Mouse (Mus musculus) embryonic fibroblast, embryonic 13.5 days (primary cell): Measurements from ENCODE around the gene Maml2. TPM values are rescaled to one million over a fixed set of nuclear protein-coding genes. Genes with fewer than 3 reads are reported as not detected.

Source experiments
- H3K27ac ChIP-seq: 2 replicates; pipeline ENCODE4 v1.5.1; 2012; ENCODE audit warnings: low read length, control low read depth, inconsistent platforms; ENCODE audit not compliant: insufficient read depth
- H3K4me1 ChIP-seq: 2 replicates; pipeline ENCODE4 v1.6.1; 2011; ENCODE audit warnings: low read length; ENCODE audit not compliant: control insufficient read depth, insufficient read depth
- H3K4me3 ChIP-seq: 2 replicates; pipeline ENCODE4 v1.5.1; 2011; ENCODE audit warnings: mild to moderate bottlenecking, control low read depth, low read length; ENCODE audit not compliant: insufficient read depth
- CTCF ChIP-seq: IDR thresholded peaks from 2 replicates; pipeline ENCODE4 v1.5.1; 2011; ENCODE audit warnings: mild to moderate bottlenecking, control low read depth, low read length, moderate library complexity, borderline replicate concordance; ENCODE audit not compliant: insufficient read depth
- POLR2A ChIP-seq: IDR thresholded peaks from 2 replicates; pipeline ENCODE4 v1.6.1; 2011; ENCODE audit warnings: low read depth, mild to moderate bottlenecking, control low read depth, low read length, moderate library complexity
- polyA plus RNA-seq: library from polyadenylated mRNA; stranded (reverse); fragments of >200 nt; gene quantifications from 2 replicates; pipeline ENCODE4 v1.2.4, GENCODE M21; 2011; ENCODE audit warnings: low read depth; ENCODE audit not compliant: missing spikeins, insufficient read length

Maml2 gene
- polyA plus RNA-seq, 1 experiment = 27.9 TPM

DNA sequence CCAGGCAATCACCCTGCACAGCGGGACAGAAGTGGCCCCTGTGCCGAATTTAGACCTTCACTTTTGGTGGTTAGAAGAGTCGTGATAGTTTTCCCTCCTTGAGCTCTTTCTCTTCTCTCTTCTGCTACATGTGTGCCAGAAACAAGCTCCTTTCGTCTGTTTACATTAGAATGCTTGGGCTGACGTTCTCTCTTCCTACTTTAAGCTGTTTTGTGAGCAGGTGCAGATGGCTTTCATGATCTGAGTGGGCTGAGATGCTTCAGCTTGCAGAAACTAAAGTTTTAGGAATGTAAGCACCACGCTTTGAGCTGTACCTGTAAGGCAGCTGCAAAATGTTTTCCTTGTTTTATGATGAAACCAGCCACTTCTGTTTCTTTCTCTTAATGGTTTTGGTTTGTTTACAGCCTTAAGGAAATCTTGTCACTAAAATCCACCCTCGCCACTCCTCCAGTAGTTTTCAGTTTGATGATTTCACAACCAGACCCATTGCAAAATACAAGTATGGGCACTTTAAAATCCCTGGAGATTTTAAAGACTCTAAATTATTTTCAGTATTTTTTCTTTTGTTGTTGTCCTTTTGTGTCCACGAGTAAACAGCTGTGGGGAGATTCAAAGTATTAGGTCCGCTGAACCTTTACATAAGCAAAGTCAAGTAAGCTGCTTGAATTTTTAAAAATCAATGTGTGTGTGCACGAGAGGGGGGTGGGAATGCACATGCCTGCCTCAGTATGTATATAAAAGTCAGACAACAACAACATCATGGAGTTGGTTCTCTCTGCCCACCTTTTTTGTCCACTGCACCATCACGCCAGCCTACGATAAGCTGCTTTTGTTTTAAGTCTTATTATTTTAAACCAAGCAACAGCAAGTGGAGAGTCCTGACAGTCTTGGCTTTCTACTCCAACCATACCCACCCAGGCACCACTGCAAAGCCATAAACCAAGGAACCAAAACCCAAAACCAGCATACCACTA, 186.8 kb downstream of the Maml2 start:
- H3K4me3 ChIP-seq = no peak overlapping the region
- TF ChIP-seq POLR2A (no peak), CTCF (no peak)
- H3K27ac ChIP-seq = peak overlapping the region; percentile 32; the same call in 1 of the 2 replicates
- H3K4me1 ChIP-seq = peaks cover 12% of the 10 kb centered on the region

DNA sequence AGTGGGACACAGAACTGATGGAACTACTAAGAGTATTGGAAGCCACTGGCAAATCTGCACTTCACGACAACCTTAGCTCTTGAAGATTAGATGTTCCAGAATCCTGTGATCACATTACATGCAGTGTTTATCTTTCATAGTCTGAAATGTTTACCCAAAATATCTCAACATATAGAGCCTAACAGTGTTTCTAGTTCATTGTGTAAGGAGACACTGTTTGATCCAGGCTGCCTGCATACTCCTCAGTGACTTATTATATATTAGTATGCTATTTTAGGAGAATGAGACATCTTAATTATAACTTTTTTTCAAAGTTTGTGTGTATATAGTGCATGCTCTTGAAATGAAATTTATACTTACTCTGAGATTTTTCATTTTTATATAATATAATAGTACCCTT, 188.2 kb downstream of the Maml2 start:
- TF ChIP-seq CTCF = no peak
- TF ChIP-seq POLR2A = no peak
- no peak overlapping the region for H3K4me3 ChIP-seq
- peaks cover 18% of the 10 kb centered on the region for H3K4me1 ChIP-seq
- H3K27ac ChIP-seq = no peak overlapping the region

DNA sequence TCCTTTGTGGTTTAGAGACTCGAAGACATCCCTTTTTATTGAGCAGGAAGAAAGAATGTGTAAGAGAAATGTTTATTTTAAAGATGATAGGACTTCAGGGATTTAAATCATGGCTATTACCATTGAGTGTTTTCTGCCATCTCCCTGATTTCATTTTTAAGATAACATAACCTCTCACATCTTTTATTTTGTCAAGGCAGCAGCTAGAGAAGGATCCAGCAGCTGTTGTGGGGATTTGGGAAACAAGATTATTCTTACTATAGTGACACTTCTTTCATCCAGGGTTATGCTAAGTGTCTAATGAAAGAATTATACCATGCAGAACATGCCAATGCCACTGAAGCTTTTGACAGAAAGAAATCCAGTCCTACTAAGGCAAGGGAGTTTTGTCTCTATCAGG, 193.3 kb downstream of the Maml2 start:
- peak overlapping the region; percentile 99 for H3K27ac ChIP-seq
- no peak for TF ChIP-seq POLR2A
- TF ChIP-seq CTCF = no peak
- H3K4me1 ChIP-seq = peaks cover 26% of the 10 kb centered on the region
- no peak overlapping the region for H3K4me3 ChIP-seq

DNA sequence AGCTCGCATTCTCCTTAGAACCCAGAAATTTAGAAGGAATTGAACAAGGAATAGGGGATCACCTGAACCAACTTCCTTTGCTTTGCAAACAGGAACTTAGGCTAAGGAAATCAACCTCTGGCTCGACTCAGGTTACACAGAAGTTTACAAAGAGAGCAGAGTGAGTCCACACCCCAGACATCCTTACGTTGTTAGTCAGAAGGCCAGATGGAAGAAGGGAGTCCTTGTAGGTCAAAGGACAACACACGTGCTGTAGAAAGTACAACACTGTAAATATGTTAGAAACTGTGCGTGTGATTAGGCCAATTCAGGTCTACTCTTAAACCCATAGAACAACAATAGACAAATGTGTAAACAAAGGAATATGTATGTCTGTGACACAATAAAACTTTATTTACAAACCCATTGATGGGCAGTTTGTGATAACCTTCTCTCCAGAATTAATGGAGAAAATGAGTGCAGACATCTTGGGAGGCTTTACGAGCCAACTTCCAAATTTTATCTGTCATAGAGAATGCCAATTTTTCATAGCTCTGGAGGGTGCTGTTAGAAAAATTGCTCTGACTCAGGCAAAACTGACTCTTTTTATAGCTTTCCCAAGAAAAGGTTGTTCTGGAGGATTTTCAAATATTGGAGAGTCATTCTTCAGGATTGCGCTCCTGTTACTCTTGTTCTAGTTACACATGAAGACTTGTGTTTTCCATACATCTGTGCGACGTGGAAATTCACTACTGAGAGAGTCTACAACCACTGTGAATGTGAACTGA, 194.3 kb downstream of the Maml2 start:
- H3K27ac ChIP-seq = peak overlapping the region; percentile 99
- TF ChIP-seq POLR2A (no peak), CTCF (no peak)
- no peak overlapping the region for H3K4me3 ChIP-seq
- H3K4me1 ChIP-seq = peaks cover 28% of the 10 kb centered on the region

DNA sequence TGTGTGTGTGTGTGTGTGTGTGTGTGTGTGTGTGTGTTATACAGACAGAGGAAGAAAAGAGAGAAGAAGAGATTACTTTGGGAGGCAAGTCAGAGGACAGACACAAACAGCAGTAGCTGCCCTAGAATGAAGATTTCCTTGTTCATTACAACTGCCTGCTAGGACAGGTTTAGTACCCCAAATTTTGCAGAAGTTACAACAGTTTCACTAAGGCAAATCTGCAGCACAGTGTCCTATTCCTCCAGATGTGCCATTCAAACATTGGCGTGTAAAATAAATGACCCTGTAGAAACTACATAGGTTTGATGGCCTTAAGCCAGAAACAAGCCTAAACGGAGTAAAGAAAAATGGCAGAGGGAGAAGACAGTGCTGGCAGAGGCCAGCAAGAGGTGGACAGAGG, 195.1 kb downstream of the Maml2 start:
- no peak overlapping the region for H3K4me3 ChIP-seq
- TF ChIP-seq CTCF (no peak), POLR2A (no peak)
- peaks cover 32% of the 10 kb centered on the region for H3K4me1 ChIP-seq
- peak overlapping the region; percentile 99 for H3K27ac ChIP-seq

DNA sequence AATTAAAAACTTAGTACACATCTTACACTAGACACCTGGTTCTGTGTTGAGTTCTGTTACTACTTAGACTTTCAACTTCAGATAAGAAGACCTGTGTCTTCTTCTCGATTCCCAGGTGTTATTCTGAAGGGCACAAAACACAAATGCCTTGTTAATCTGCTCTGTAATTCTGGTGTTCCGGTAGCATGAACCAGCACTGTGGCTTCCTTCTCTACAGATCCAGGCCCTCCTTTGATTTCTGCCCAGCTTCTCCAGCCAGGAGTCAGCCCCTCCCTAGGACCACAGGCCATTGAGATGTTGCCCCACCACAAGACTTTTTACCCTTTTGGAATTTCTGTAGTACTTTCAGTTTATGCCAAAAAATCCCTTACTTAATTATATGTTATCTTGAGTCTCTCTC, 196.0 kb downstream of the Maml2 start:
- TF ChIP-seq CTCF (no peak), POLR2A (no peak)
- Histone ChIP-seq H3K4me3 (no peak overlapping the region), H3K4me1 (peaks cover 38% of the 10 kb centered on the region), H3K27ac (peak overlapping the region; percentile 99; the same call in 1 of the 2 replicates)

DNA sequence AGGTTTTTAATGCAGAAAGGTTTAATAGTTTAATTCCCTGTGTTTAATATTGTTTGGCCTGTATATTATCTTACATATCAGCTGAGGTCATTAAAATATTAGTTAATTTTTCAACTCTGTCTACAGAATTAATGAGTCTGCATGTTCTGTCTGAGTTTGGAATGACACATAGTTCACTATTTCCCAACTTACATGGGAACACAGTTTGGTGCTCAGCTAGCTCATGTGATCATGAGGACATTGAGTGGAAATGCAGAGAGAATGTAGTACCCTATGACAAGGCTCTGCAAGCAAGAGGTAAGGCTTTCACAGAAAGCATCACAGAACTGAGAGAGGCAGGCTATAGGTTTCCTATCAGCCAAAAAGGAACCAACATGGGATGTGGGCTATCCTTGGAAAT, 197.8 kb downstream of the Maml2 start:
- Histone ChIP-seq H3K4me1 (peaks cover 31% of the 10 kb centered on the region), H3K4me3 (no peak overlapping the region), H3K27ac (peak overlapping the region; percentile 46)
- TF ChIP-seq CTCF = no peak
- TF ChIP-seq POLR2A = no peak

DNA sequence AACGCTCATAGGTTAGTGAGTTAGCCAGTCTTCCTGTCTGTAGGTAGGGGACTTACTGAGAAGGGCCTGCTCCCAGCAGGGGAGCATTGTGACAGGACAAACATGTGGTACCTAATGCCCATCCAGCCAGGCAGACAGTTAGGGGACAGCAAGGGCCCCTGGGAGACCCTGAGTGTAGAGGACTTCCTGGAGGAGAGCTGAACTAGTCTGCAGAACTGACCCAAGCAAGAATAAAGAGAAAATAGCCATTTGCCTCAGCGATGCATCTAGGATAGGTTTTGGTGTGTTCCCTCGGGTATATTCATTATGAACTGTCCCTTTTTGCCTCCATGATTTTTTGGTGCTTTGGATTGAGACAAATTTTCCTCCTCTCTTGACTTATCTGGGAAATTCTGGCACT, 199.3 kb downstream of the Maml2 start:
- peaks cover 23% of the 10 kb centered on the region for H3K4me1 ChIP-seq
- peak overlapping the region; percentile 99 for H3K27ac ChIP-seq
- no peak overlapping the region for H3K4me3 ChIP-seq
- TF ChIP-seq CTCF (no peak), POLR2A (no peak)

DNA sequence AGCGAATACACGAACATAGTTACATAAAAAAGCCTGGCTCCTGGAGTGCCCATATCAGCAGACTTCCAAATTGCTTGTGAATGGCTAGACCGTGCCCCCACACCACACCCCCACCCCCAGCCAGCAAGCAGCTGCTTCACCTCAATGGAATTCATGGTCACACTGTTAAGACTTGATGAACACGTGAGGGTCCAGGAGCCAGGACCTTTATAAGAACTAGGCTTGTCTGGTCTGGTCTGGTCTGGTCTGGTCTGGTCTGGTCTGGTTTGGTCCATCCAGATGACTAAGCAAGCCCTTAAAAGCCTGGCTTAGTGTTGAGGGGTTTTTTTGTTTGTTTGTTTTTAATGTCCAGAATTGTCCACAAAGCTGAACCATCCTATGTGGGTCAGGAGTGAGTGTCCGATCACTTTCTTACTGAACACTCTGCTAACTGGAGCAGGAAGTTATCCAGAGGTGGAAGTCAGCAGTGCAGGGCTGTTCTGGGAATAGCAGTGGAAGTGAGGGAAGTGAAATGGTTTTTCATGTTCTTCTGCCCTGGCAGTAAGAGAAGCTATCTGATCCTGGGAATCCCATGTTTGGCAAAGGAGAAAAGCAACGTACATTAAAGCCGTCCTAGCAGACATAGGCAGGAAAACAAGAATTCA, 200.1 kb downstream of the Maml2 start:
- TF ChIP-seq POLR2A (no peak), CTCF (no peak)
- peak overlapping the region; percentile 99 for H3K27ac ChIP-seq

DNA sequence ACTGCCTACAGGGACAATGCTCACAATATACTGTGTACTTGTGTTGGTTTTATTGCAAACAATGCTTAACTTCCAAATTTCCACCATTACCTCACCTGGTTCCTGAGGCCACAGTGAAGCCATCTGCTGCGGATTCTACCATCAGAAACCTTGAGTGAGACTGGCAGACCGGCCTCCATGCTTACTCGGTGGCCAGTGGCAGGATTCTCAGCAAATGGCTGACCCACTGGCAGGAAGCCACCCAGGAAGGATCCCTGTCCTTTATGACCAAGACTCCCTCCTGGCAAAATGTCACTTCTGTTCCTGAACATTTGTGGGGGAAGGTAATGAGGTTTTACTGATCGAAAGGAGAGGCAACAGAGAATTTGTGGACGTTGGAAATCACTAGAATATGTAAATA, 202.3 kb downstream of the Maml2 start:
- TF ChIP-seq CTCF = no peak
- TF ChIP-seq POLR2A = no peak
- H3K4me3 ChIP-seq = no peak overlapping the region
- H3K4me1 ChIP-seq = peaks cover 15% of the 10 kb centered on the region
- H3K27ac ChIP-seq = no peak overlapping the region

More for the DNA sequence above, 200.1 kb downstream of the Maml2 start:
- Histone ChIP-seq H3K4me1 (peaks cover 21% of the 10 kb centered on the region), H3K4me3 (no peak overlapping the region)
